Mouse (Mus musculus): ENCODE results near the gene Tfap2a.

The Tfap2a gene

GRCm38 (mm10) chr13:40738196-40738880 is at the start of gene Tfap2a:
Gene Tfap2a (minus strand): TSS chr13:40738376.
- DNase-seq (ENCODE audit: low spot score in 2 of 2): no peak

- peak; percentile 4 to 8 for DNase-seq (ENCODE audit: low spot score in 2 of 2)
Observed at GRCm38 (mm10) chr13:40784202-40784771, 46.1 kb upstream of the Tfap2a start.

GRCm38 (mm10) chr13:40757995-40758394 is 19.8 kb upstream of the Tfap2a start:
- DNase-seq (ENCODE audit: low spot score in 2 of 2): no peak

GRCm38 (mm10) chr13:40756356-40756755 is 18.2 kb upstream of the Tfap2a start:
- no peak for DNase-seq (ENCODE audit: low spot score in 2 of 2)

- DNase-seq (ENCODE audit: low spot score in 2 of 2): no peak
Observed at GRCm38 (mm10) chr13:40754091-40754490, 15.9 kb upstream of the Tfap2a start.

DNA sequence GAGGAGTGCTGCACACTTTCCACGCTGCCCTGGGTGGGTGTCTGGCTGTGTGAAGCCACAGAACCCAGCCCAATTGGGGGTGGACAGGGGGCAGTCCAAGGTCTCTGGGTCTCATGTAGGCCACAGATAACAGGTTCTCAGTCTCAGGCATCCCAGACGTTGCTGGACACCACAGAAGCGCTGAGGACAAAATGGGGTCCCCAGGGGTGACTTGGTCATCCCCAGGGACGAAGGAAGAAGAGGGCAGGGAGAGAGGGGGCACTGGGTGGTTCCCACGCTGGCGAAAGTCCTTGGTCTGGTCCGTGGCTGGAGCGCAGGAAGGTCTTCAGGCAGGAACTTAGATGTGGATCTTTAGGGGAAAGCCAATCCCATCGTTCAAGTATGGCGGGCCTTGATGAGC is 13.7 kb upstream of the Tfap2a start:
- no peak for DNase-seq (ENCODE audit: low spot score in 2 of 2)

- DNase-seq (ENCODE audit: low spot score in 2 of 2): no peak
Observed at GRCm38 (mm10) chr13:40749603-40749905, 11.4 kb upstream of the Tfap2a start.

DNA sequence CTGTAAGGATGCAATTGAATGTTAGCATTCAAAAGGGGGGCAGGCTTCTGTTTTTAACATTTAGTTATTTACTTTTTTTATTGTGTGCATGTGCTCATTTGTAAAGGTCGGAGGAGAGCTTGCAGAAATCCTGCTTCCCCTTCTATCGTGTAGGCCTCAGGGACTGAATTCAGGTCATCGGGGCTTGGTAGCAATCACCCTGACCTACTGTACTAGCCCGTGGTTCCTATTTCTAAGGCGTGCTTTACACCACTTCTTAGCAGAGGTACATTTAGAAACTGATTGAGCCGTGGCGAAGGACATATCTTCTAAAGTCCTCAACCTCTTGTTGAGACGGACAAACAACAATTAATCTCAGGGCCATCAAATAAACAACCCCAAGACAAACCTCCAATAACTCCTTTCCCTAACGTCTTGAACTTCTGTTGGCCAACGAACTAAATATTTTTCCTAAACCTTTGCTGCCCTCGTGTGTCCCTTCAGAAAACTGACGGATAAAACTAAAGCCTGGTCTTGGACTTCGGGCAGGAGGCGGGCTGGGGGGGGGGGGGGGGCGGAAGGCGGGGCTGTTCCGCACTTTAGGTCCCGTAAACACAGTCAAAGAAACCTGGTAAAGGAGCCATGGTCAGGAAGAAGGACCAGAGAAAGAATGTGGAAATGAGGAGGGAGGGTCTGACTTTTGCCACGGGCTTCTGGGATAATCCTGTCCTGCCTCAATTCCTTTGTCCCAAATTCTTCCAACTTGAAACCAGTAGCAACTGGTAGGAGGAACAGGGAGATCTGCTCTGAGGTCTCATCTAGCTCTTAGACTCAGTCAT is 10.8 kb upstream of the Tfap2a start:
- DNase-seq (ENCODE audit: low spot score in 2 of 2): no peak

GRCm38 (mm10) chr13:40744111-40744805 is 6.1 kb upstream of the Tfap2a start:
- no peak for DNase-seq (ENCODE audit: low spot score in 2 of 2)

GRCm38 (mm10) chr13:40743221-40743620 is 5.0 kb upstream of the Tfap2a start:
- DNase-seq (ENCODE audit: low spot score in 2 of 2): no peak

DNA sequence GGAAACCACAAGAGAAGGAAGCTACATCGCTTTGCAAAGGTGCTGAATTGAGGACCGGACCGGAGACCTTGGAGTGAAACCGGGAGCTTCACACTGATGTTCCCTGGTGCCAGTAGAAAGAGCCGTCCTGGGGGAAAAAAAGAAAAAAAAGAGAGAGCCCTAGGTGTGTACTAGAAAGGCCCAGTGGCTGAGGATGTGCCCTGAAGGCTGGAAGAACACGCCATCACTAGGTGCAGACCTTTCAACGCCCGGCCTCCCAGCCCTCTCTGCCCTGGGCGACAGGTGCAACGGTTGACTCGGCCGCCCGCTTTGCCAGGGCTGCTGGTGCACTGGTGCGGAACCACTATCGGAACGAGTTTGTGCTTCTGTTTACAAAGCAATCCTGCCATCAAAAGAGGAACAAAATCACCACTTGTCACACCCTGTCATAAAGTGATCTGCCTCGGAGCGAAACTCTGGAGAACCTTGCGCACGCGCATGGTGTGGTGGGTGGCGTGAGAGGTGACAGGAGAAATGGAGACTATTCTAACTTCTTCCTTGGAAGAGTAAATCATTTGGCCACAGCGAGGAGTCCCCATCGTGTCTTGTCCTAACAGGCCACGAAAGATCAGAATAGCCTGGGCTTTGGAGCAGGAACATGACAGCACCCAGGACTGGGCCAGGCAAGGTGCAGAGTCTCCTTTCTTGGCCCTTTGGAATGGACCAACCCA is 3.8 kb upstream of the Tfap2a start:
- no peak for DNase-seq (ENCODE audit: low spot score in 2 of 2)

DNA sequence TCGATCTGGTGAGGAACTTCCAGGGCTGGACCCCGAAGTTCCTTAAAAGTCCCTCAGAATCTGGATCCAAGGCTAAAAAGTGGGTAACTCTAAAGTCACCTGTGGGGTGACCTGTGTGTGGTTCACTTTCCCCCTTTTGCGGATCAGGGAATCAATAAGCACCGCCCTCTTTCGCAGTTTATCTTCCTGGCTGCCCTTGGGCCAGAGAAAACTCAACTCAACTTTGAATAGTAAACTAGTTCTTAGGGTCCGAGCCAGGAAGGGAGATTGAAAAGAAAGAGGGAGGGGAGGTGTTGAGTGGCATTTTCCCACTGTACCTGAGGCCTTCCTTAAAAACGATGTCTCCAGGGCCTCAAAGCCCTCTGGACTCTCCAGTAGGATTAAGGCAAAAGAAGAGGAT is 3.3 kb upstream of the Tfap2a start:
- no peak for DNase-seq (ENCODE audit: low spot score in 2 of 2)

DNA sequence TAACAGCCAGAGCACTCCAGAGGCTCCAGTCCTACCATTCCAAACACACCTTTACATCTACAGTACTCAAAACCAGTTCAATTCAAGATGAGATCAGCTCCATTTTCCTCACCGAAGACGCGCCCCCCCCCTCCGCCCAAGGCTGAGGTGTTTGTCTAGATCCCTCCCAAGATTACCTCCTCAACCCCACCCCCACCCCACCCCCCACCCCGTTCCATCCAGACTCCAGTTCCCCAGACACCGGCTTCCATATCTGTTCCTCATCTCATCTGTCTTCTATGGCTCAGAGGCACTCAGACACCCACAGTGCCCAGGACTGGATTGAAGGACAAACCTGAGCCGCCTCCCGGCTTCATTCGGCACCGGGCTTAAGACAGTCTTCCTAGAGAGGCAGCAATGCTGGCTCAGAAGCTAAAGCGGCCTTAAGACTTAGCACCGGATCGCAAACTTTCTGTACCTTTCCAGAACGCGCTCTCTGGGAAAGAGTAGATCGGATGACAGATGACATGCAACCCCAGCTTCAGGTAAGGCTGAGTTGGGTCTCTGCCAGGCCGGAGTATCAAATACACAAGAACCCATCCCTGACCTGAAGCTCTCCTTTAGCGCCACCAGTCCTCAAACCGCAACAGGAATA is 2.7 kb upstream of the Tfap2a start:
- DNase-seq (ENCODE audit: low spot score in 2 of 2): no peak

- no peak for DNase-seq (ENCODE audit: low spot score in 2 of 2)
Observed at GRCm38 (mm10) chr13:40739901-40740300, 1.7 kb upstream of the Tfap2a start.

GRCm38 (mm10) chr13:40739121-40739650 is 1.0 kb upstream of the Tfap2a start:
- DNase-seq (ENCODE audit: low spot score in 2 of 2): no peak

- DNase-seq (ENCODE audit: low spot score in 2 of 2): no peak
Observed at GRCm38 (mm10) chr13:40737761-40738160, 415 bp downstream of the Tfap2a start.

- DNase-seq (ENCODE audit: low spot score in 2 of 2): no peak
Observed at GRCm38 (mm10) chr13:40737099-40737498, 1.1 kb downstream of the Tfap2a start.

DNA sequence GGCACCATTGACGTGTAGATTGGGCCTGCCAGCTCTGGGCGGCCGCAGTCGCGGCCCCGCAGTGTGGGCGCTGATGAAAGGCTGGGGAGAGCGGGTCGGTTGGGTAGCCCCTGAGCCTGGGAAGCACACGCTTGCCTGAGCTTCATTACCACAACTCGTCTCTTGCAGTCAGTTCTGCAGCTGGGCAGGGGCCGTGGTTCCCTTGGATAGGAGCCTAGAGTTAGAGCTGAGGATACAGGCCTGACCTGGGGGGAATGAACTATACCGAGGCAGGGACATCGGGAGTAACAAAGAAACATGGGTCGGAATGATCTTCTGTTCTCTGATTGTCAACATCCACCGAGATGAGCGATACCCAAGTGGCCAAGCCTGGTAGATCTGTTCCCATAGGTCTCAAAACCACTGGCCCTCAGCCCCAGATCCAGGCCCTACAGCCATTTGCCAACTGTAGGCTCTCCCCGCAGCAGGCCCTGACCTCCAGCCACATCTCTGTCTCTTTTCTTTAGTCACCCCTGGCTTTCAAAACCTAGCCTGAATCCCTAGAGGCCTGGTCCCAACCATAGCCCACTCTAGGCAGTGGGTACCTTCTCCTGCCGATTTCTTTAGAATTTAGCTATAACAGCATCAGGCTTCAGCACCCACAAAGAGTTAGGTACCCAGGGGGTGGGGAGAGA is 1.9 kb downstream of the Tfap2a start:
- DNase-seq (ENCODE audit: low spot score in 2 of 2): no peak

DNA sequence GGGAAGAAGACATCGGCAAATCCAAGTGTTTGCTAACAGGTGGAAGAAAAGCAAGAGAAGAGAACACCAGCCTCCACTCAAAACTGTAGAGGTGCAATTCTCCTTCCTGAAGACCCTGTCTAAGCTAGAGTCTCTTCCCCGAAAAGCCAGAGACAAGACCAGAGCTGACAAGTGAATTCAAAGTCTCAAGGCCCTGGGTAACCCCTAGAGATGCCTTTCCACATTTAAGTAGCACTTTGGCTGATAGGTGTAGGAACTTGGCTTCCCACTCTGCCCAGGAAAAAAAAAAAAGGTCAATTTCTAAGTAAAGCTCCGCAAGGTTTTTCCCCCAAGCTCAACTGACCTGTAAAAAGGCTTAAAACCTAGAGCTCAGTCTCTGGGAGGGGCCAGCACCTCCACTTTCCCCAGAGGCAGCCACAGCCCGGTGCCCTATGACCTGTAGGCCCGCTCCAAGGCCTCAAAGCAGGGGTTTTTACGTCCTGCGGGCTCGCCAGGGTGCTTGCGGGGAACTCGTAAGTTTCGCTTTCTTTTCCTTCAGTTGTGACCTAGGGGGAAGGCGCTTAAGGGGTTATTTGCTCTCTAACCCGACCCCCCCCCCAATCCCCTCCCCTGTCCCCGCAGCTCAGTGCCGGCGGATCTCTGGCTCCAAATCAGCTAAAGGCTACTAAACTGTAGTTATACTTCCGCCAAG is 2.6 kb downstream of the Tfap2a start:
- DNase-seq (ENCODE audit: low spot score in 2 of 2): no peak
